In the genomic region with DNA sequence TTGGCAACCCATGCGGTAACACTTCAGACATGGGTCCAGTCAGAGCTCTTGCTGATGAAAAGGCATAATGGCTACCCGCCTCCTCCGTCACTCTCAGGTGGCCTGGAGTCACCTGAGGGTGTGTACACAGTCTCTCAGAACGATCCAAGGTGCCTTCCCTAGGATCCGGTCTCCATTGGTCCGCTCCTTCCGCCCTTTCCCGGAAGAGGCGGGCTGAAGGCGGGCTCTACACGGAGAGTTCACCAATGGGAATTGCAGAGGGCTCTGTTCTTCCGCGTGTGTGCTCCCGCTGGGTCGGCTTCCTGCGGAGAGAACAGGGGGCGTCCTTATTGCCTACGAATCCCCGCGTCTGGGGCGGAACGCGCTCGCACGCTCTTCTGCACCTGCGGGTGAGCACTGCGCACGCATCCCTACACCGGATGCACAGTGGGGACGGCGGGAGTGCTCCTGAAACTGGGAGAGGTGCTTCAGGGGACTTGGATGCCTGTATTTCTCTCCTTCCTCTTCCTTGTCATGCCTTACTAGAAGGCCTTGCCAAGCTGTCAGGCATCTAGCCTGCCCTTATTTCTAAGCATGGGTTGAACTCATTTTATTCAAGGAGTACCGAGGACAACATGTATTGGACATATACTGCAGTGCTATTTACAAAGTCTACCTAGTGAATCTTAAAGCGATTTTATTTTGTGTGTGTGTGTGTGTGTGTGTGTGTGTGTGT, we compare ENCODE assay signal across 8 mouse cellular contexts. TPM values are rescaled to one million over a fixed set of nuclear protein-coding genes. Genes with fewer than 3 reads are reported as not detected.
A peak's percentile ranks its signal among the peaks of the same experiment; 100 is the strongest.
DNase-seq lines count a peak whose midpoint lies in the region; ATAC-seq and TF ChIP-seq lines count a peak whose summit lies in the region.

A gene (plus strand): TSS at position 268 of the 715 bp plus-strand sequence.

- POLR2A ChIA-PET in Patski (lab: Charles Lee): interaction anchor here (0.6 to 1.2 kb wide), 4 partner anchors 13 to 305 kb away, joined by 3 to 4 read pairs (median 3); no protein-coding TSS in a partner anchor

- peak within 1 kb of the TSS; percentile 92 for H3K27ac ChIP-seq in hindbrain, embryonic 13.5 days

- H3K4me1 ChIP-seq in hindbrain, embryonic 13.5 days (replicated peaks): peaks cover 11% of the 10 kb centered on the region

- no peaks in the 10 kb centered on the region for H3K27me3 ChIP-seq in Patski
- H3K27me3 ChIP-seq in hindbrain, embryonic 13.5 days: no peaks in the 10 kb centered on the region

- peak within 1 kb of the TSS; percentile 83 for H3K9ac ChIP-seq in hindbrain, embryonic 13.5 days

- DNase-seq in Patski (ENCODE audit: low read depth, low spot score): peak; percentile 56
- DNase-seq in cerebellum, postnatal 14 days: peak; percentile 94
- DNase-seq in frontal cortex, postnatal 14 days (ENCODE audit: low spot score in 2 of 2): peak; percentile 79 to 82
- DNase-seq in layer of hippocampus, postnatal 25 days (ENCODE audit: extremely low spot score in 1 of 2, low spot score in 1 of 2): peak; percentile 64 to 71
- peak; percentile 92 for DNase-seq in lung, postnatal 25 days (ENCODE audit: low spot score)
- peak; percentile 94 for DNase-seq in retina, embryonic 14.5 days (ENCODE audit: low spot score)
- peak; percentile 87 for DNase-seq in thymus, postnatal 4 days

- no peaks in the 10 kb centered on the region for H3K9me3 ChIP-seq in hindbrain, embryonic 13.5 days

- peaks cover 17% of the 10 kb centered on the region for H3K36me3 ChIP-seq in hindbrain, embryonic 13.5 days

- TF ChIP-seq CTCF in Patski (IDR thresholded peaks at IDR 0.05): no peak

- WGBS in hindbrain, embryonic 13.5 days: under 1% methylated on average over 33 of the region's 33 CpGs

- in situ Hi-C loops in Patski (cut with MboI; ENCODE audit: low pct_unique_long_range_greater_than_20kb): no loop called here

- ATAC-seq in Patski: peak; percentile 94
- peak; percentile 99 for ATAC-seq in hindbrain, embryonic 13.5 days (ENCODE audit: low FRiP score)

- CTCF ChIA-PET in Patski (lab: Charles Lee): no interaction called here

- peak within 1 kb of the TSS; percentile 67 for H3K4me3 ChIP-seq in hindbrain, embryonic 13.5 days

- peak within 1 kb of the TSS; percentile 70 for H3K4me2 ChIP-seq in hindbrain, embryonic 13.5 days

RNA-seq across cellular contexts. Expression of the gene that starts here (rescaled TPM):
- 12.6 TPM for polyA plus RNA-seq in Patski (2021)
- polyA plus RNA-seq in hindbrain, embryonic 13.5 days (2015; fragmentation: Nextera tagmentation; extraction: Ambion mirVana): 15.8 and 17.2 TPM in 2 replicates
- total RNA-seq in layer of hippocampus, postnatal 25 days (2021): 10 to 100 TPM in 1 of 2 experiments, 1 to 10 TPM in 1; 9.2 to 10.0 TPM

Comparison
In these comparisons a context has a peak if more than half of its experiments do, and no peak if none do; other contexts are left out.
1. Peak in every context shown above with its lines: DNase-seq, ATAC-seq, H3K4me3 ChIP-seq and H3K27ac ChIP-seq.